Mouse (Mus musculus): ENCODE measurements at regions not wholly inside any gene's neighbourhood (a gene's known extent, or its start where the extent isn't known, plus 50 kb on each side); places are given as distances from the start of the nearest gene placed in this dataset.
A peak's percentile ranks its signal among the peaks of the same experiment; 100 is the strongest.
"Not testable (repeated sequence)": the region's sequence is repeated elsewhere in the genome, so short reads cannot be mapped to it uniquely, and the experiment has no call there.

- DNase-seq (ENCODE audit: low spot score in 2 of 2) = not testable (repeated sequence)
Measured at GRCm38 (mm10) chr14:14478159-14478558, 77.1 kb downstream of the Olfr721-ps1 start.

- no peak for DNase-seq (ENCODE audit: low spot score in 2 of 2)
Measured at GRCm38 (mm10) chr14:14481840-14482239, 80.7 kb downstream of the Olfr721-ps1 start.

DNA sequence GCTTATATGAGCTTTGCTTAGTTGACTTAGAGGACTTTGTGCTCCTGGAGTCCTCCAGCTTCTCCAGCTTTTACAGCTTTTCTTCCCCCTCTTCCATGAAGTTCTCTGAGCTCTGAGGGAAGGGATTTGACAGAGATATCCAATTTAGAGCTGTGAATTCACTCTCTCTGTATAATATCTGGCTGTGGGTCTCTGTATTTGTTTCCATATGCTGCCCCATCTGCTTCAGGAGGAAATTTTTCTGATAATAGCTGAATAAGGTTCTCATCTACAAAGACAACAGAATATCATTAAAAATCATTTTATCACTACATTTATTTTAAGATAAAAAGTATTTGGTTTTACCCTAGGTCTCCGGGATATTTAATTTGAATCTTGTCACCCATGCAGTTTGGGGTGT, 85.3 kb downstream of the Olfr721-ps1 start:
- no peak for DNase-seq (ENCODE audit: low spot score in 2 of 2)

DNA sequence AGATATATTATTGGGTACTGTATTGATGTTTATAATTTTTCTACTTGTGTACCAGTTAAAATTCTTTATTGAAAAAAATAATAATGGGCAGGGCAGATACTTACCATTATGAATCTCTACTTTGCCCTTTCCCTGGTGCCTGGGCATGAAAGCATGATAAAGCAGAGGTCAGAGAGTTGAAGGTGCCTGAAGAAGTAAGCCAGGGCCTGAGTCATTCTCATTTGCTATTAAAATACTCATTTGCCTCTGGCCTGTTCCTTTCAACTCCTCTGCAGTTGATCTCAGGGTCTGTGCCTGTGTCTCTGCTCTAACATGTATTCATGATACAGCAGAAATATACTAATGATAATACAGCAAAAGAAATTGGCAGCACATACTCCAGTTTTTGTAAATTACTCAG, 89.4 kb downstream of the Olfr721-ps1 start:
- no peak for DNase-seq (ENCODE audit: low spot score in 2 of 2)

DNA sequence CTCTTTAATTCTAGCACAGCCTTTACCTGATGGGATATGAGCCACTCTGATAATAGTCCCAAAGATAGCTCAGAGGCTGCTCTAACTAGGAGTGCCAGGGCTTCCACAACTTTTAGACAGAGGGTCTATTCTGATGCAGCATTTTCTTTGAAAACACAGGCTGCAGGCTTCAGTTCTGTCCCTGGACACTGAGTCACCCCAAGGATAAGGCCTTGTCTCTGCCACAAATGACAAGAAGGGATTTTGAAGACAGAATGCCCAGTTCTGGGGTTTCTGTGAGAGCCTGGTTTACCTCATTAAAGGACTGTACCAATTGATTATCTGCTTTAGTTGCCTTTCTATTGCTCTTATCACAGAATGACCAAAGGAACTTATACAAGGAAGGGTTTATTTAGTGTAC, 90.9 kb downstream of the Olfr721-ps1 start:
- no peak for DNase-seq (ENCODE audit: low spot score in 2 of 2)

DNA sequence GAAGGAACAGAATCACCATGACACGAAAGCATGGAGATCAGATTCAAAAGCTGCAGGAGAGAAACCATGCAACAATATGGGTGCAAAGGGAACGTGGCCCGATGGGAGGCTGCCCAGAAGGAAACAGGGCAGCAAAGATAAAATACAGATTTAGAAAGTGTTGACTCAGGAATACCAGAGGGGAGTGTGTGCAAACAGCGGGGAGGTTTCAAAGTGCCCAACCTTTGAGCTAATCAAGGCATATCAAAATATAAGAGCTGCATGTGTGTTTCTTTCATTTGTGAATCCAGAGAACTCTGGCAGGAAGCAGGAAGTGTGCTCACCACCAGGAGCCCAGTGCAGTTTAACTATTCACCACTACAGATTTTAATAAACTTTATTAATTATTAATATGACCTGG, 110.8 kb downstream of the Olfr721-ps1 start:
- no peak for DNase-seq (ENCODE audit: low spot score in 2 of 2)

GRCm38 (mm10) chr14:14513056-14513455, 112.0 kb downstream of the Olfr721-ps1 start:
- DNase-seq (ENCODE audit: low spot score in 2 of 2) = no peak

DNA sequence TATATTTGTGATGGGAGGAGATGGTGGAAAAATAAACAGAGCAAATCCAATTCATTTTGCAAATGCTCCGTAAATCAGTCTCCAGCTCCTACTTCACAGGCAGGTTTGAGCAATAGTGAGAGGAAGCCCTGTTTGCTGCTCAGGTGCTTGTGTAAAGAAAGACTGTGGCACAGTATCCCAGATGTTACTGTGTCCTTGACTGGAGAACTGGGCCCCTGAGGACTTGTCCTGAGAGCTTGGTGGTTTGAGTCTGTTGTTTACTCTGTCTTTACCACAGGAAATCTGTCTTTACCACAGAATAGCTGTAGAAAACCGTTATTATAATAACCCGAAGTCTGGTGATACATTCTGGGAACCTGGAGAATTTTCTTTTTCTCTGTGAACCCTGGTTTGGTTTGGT, 112.4 kb downstream of the Olfr721-ps1 start:
- no peak for DNase-seq (ENCODE audit: low spot score in 2 of 2)

DNA sequence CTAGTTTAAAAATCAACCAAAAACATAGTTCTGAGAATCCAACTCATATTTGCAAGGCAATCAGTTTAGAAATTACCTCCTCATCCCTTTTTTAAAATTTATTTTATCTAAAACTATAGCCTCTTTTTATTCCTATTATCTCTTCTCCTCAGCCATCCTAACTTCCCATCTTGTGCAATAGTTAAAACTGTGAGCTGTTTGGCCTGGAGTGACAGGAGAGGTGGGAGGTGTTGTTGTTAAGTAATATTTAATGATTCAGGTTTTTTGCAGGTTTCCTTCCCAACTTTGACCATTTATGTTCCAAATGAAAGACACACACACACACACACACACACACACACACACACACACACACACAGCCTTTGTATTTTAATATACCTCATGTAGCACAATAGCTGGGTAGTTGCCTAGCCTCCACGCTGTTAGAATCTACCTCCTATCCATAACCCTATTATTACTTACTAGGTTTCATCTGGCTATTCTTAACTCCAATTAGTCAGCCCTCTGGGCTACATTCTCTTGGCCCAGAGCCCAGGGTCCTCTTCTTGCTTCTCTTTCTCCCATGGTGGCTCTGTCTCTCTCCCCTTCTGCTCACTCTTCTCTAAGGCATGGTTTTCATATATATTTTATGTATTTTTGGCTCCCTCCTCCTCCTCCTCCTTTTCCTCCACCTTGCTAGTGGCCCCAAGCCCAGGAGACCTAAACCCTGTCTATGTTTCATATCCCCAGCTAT, 113.5 kb downstream of the Olfr721-ps1 start:
- DNase-seq (ENCODE audit: low spot score in 2 of 2) = no peak

DNA sequence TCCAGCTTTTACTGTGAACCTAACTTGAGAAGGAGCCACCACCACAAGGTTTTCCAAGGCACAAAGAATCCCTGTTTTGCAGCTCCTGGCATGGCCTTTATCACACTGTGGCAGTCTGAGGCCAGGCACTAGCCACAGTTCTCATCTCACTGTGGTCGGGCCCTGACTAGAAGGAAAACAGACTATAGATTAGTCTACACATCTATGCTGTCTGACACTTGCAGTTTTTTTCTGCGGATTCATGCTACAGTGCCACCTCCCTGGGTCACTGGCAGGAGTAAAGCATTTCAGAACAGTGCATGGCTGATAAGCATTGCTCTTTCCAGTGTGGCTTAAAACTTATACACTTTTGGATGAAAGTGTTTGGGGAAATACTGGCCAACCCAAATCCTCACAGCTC, 114.3 kb downstream of the Olfr721-ps1 start:
- DNase-seq (ENCODE audit: low spot score in 2 of 2) = no peak

GRCm38 (mm10) chr14:14515918-14516317, 114.8 kb downstream of the Olfr721-ps1 start:
- no peak for DNase-seq (ENCODE audit: low spot score in 2 of 2)

DNA sequence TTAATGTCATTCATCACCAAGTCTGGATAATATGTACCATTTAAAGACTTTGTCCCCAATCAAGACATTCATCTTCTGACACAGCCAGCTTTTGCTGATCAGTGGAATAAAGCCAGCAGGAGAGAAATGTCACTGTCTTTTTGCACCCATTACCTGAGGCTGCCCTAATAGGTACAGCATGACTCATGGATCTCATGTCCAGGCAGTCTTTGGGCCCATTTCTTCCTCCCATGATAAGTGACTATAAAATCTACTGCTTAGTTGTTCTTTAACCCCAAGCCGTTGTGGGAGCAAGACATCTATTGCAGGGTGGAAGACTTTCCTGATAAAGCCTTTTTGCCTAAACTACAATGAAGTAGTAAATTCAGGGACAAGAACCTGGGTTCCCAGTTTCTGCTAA, 116.9 kb downstream of the Olfr721-ps1 start:
- no peak for DNase-seq (ENCODE audit: low spot score in 2 of 2)

GRCm38 (mm10) chr14:14518841-14519240, 117.7 kb downstream of the Olfr721-ps1 start:
- DNase-seq (ENCODE audit: low spot score in 2 of 2) = no peak

- no peak for DNase-seq (ENCODE audit: low spot score in 2 of 2)
Measured at GRCm38 (mm10) chr14:14520195-14520594, 119.1 kb downstream of the Olfr721-ps1 start.

DNA sequence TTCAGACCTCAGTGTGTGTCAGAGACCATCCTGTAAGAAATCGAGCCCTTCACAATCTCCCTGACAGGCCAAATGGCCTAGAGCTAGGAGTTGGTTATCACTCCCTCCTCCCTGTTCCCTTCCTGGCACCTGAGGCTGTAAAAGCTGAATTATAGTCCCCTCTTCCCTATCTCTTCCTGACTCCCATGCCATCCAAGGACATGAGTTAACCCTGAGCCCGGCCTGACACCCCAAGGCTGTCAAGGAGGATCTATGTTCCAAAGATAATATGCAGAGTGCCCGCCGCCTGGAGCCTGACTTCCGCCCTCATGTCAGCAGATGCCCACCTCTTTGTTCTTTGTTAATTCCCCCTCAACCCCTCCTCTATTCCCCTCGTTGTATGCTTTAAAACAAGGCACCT, 120.2 kb downstream of the Olfr721-ps1 start:
- not testable (repeated sequence) for DNase-seq (ENCODE audit: low spot score in 2 of 2)

- DNase-seq (ENCODE audit: low spot score in 2 of 2) = peak in 1 of 2 experiments; percentile 14
Measured at GRCm38 (mm10) chr14:14525225-14525624, 124.1 kb downstream of the Olfr721-ps1 start.

GRCm38 (mm10) chr14:14528437-14528836, 127.3 kb downstream of the Olfr721-ps1 start:
- DNase-seq (ENCODE audit: low spot score in 2 of 2) = no peak

- DNase-seq (ENCODE audit: low spot score in 2 of 2) = no peak
Measured at GRCm38 (mm10) chr14:14541206-14541605, 140.1 kb downstream of the Olfr721-ps1 start.

DNA sequence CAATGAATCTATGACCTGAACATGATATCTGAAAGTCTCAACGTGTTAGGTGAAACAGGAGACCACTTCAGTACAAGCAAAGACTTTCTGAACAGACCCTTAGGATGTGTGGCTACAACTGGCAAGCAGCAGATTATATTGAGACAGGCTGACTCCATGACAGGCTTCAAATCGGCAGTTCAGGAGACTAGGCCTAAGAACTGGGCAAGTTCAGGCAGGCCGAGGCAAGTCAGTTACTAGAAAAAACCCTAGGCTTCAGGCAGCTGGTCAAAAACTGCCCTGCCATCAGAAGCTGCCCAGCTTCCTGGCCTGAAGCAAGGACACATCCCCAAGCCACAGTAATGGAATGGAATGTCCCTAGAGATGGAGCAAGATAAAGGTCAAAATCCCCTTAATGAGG, 140.6 kb downstream of the Olfr721-ps1 start:
- no peak for DNase-seq (ENCODE audit: low spot score in 2 of 2)

GRCm38 (mm10) chr14:14544236-14544635, 143.1 kb downstream of the Olfr721-ps1 start:
- DNase-seq (ENCODE audit: low spot score in 2 of 2) = no peak

GRCm38 (mm10) chr14:14552201-14552600, 149.9 kb upstream of the Slc4a7 start:
- DNase-seq (ENCODE audit: low spot score in 2 of 2) = no peak

GRCm38 (mm10) chr14:14574851-14575250, 127.2 kb upstream of the Slc4a7 start:
- no peak for DNase-seq (ENCODE audit: low spot score in 2 of 2)

- no peak for DNase-seq (ENCODE audit: low spot score in 2 of 2)
Measured at GRCm38 (mm10) chr14:14591939-14592338, 110.1 kb upstream of the Slc4a7 start.

- no peak for DNase-seq (ENCODE audit: low spot score in 2 of 2)
Measured at GRCm38 (mm10) chr14:14594753-14595152, 107.3 kb upstream of the Slc4a7 start.
